Mouse (Mus musculus) erythroblast, embryonic 14.5 days (primary cell): ENCODE data around the gene Rbm6. TPM values are rescaled to one million over a fixed set of nuclear protein-coding genes. Genes with fewer than 3 reads are reported as not detected.

Experiments
- H3K27me3 ChIP-seq: 2 replicates; pipeline ENCODE4 v1.6.1; 2012; ENCODE audit warnings: inconsistent platforms; ENCODE audit not compliant: control insufficient read depth
- H3K36me3 ChIP-seq: 2 replicates; pipeline ENCODE4 v1.6.1; 2012; ENCODE audit warnings: mild to moderate bottlenecking, inconsistent platforms; ENCODE audit not compliant: control insufficient read depth
- H3K4me1 ChIP-seq: 2 replicates; pipeline ENCODE4 v1.6.1; 2012; ENCODE audit warnings: inconsistent platforms; ENCODE audit not compliant: control insufficient read depth
- H3K4me3 ChIP-seq: replicated peaks from 2 replicates; pipeline ENCODE3; 2012; ENCODE audit warnings: moderate library complexity, mild to moderate bottlenecking, inconsistent platforms
- H3K9me3 ChIP-seq: 2 replicates; pipeline ENCODE4 v1.6.1; 2012; ENCODE audit warnings: low read length, inconsistent platforms, mixed read lengths; ENCODE audit not compliant: control insufficient read depth
- GATA1 ChIP-seq: IDR thresholded peaks from 2 replicates; pipeline ENCODE4 v1.6.1; 2012; ENCODE audit warnings: low read length, inconsistent platforms, mixed read lengths
- TAL1 ChIP-seq: IDR thresholded peaks from 3 replicates; pipeline ENCODE4 v1.6.1; 2012; ENCODE audit warnings: low read length, inconsistent platforms, mixed read lengths
- polyA plus RNA-seq: library from polyadenylated mRNA; stranded (reverse); fragments of >175 nt; gene quantifications from 2 replicates; pipeline ENCODE4 v1.2.3, GENCODE M21; 2012

Gene Rbm6
- polyA plus RNA-seq, 1 experiment: 2.9 TPM

DNA sequence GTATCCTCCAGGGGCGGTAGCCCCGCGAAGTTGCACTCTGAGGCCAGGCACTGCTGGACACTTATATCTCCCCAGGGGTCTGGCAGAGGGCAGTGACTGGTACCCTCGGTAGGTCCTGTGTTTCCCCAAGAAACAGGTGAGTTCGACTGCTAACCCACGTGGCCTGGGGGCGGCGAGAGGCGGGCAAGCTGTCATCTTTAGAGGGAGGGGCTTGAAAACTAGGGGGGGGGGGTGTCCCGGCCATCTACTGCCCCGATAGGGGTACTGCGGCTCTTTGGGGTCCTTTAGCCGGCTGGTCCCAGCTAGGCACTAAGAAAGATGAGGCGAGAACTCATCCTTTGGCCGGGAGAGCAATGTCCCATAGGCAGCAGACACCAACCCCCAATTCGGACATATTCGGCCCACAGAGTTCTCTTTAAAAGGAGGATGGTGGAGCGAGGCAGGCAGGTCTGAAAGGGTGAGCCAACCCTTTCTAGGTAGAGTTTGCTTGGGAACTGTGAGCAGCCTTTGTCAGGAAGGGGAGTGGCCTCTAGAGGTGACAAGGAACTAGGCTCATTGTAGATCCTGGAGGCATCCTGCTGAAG is 15.3 kb upstream of the Rbm6 start:
- Histone ChIP-seq H3K9me3 (no peaks in the 10 kb centered on the region), H3K4me3 (peak overlapping the region; percentile 71), H3K27me3 (peaks cover 15% of the 10 kb centered on the region), H3K4me1 (peaks cover 31% of the 10 kb centered on the region), H3K36me3 (no peaks in the 10 kb centered on the region)
- TF ChIP-seq TAL1 (no peak), GATA1 (no peak)

GRCm38 (mm10) chr9:107887804-107888266 is 14.8 kb upstream of the Rbm6 start, which contains the start of gene Mon1a:
Gene Mon1a, plus strand, starts transcription at chr9:107888151.
- Histone ChIP-seq H3K36me3 (no peaks in the 10 kb centered on the region), H3K4me1 (peaks cover 31% of the 10 kb centered on the region), H3K27me3 (peaks cover 15% of the 10 kb centered on the region), H3K9me3 (no peaks in the 10 kb centered on the region), H3K4me3 (peak within 1 kb of the TSS; percentile 71)
- no peak for TF ChIP-seq TAL1

DNA sequence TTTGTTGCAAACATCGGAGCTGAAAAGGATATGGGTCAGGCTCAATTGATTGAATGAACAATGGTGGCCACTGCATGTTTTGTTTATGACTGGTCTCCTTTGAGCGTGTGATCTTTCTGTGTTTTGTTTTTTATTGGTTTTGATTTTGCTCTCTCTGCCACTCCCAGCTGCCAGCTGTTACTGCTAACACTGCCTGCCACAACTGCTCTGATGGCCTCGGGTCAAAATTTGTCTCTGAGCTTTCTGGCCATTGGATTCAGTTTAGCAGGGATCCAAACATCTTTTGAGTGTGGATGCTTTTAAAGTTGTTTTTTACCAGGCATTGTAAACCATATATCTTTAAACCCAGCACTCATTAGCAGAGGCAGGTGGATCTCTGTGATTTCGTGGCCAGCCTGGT is 7.4 kb upstream of the Rbm6 start:
- Histone ChIP-seq H3K4me1 (no peaks in the 10 kb centered on the region), H3K27me3 (peaks cover 27% of the 10 kb centered on the region), H3K36me3 (no peaks in the 10 kb centered on the region)

DNA sequence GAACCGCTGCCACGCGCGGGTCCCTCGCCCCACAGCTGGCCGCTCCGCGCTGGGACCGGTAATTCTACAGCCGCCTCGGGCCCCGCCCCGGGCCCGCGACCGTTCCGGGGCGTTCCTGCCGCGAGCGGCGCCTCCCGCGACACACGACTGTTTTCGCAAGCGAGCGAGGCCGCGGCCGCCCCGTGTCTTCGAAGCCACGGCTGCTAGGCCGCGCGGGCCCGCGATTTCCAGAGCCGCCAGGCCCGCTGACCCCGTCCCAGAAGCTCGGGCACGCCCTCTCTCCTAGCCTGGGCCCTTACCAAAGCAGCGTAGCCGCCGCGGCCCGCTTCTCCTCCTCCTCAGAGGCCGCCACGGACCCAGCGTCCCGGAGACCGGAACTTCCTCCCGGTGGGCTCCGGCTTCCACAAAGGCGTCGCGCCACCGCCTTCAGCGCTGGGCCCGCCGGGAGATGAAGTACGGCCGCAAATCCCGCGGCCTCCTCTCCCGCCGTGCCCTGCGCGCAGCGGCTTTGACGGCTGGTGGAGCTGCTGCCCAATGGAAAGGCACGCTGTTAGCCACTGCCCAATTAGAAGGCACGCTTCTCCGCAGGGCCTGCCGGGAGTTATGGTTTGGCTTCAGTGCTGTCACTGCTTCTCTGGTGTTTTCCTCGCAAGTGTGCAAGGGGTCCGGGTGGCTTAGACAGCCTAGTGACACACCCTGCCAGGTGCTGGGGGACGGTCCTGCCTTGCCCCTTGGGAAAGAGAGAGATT is 513 bp downstream of the Rbm6 start:
- Histone ChIP-seq H3K27me3 (peaks cover 3% of the 10 kb centered on the region; the same call in 1 of the 2 replicates), H3K36me3 (peaks cover 23% of the 10 kb centered on the region), H3K9me3 (no peaks in the 10 kb centered on the region), H3K4me3 (peak overlapping the region; percentile 88), H3K4me1 (peaks cover 32% of the 10 kb centered on the region)
- TF ChIP-seq GATA1 (no peak), TAL1 (no peak)

More for the DNA sequence above, 7.4 kb upstream of the Rbm6 start:
- H3K9me3 ChIP-seq: no peaks in the 10 kb centered on the region
- H3K4me3 ChIP-seq: no peak overlapping the region
- no peak for TF ChIP-seq GATA1
- TF ChIP-seq TAL1: no peak

GRCm38 (mm10) chr9:107866081-107866480 is 7.0 kb downstream of the Rbm6 start:
- Histone ChIP-seq H3K36me3 (peaks cover 59% of the 10 kb centered on the region), H3K27me3 (no peaks in the 10 kb centered on the region), H3K9me3 (no peaks in the 10 kb centered on the region), H3K4me3 (no peak overlapping the region), H3K4me1 (peaks cover 18% of the 10 kb centered on the region)
- TF ChIP-seq TAL1 (no peak), GATA1 (no peak)

GRCm38 (mm10) chr9:107864493-107864892 is 8.5 kb downstream of the Rbm6 start:
- Histone ChIP-seq H3K9me3 (no peaks in the 10 kb centered on the region), H3K4me1 (peaks cover 10% of the 10 kb centered on the region), H3K36me3 (peaks cover 60% of the 10 kb centered on the region), H3K4me3 (no peak overlapping the region), H3K27me3 (no peaks in the 10 kb centered on the region)
- TF ChIP-seq GATA1 (no peak), TAL1 (no peak)

GRCm38 (mm10) chr9:107858343-107858742 is 14.7 kb downstream of the Rbm6 start:
- H3K27me3 ChIP-seq: no peaks in the 10 kb centered on the region
- no peak for TF ChIP-seq GATA1
- TF ChIP-seq TAL1: no peak
- peaks cover 14% of the 10 kb centered on the region for H3K4me1 ChIP-seq
- no peaks in the 10 kb centered on the region for H3K9me3 ChIP-seq
- H3K4me3 ChIP-seq: no peak overlapping the region
- peaks cover 70% of the 10 kb centered on the region for H3K36me3 ChIP-seq

- Histone ChIP-seq H3K27me3 (no peaks in the 10 kb centered on the region), H3K36me3 (peaks cover 81% of the 10 kb centered on the region), H3K4me1 (no peaks in the 10 kb centered on the region), H3K4me3 (no peak overlapping the region), H3K9me3 (no peaks in the 10 kb centered on the region)
- TF ChIP-seq TAL1 (no peak), GATA1 (no peak)
Measured at GRCm38 (mm10) chr9:107848922-107849321, 24.1 kb downstream of the Rbm6 start.

GRCm38 (mm10) chr9:107842709-107843108 is 30.3 kb downstream of the Rbm6 start:
- Histone ChIP-seq H3K27me3 (no peaks in the 10 kb centered on the region), H3K4me1 (no peaks in the 10 kb centered on the region), H3K4me3 (no peak overlapping the region), H3K36me3 (peaks cover 73% of the 10 kb centered on the region), H3K9me3 (no peaks in the 10 kb centered on the region)
- no peak for TF ChIP-seq TAL1
- no peak for TF ChIP-seq GATA1
